Mouse (Mus musculus) monocyte, adult 2 months (primary cell): Measurements from ENCODE around the gene Dlgap3.

Experiments used
- DNase-seq, 2 experiments: peaks; one replicate each; pipeline ENCODE4 v3.0.0; 2022; ENCODE audit warnings: low spot score in 2 of 2, low read depth in 1 of 2

The Dlgap3 gene

GRCm38 (mm10) chr4:127168914-127169345, at the start of gene Dlgap3:
TSS of gene Dlgap3 (plus strand) at chr4:127169204.
- no peak for DNase-seq

- DNase-seq, result no peak
These were observed 45.6 kb upstream of the Dlgap3 start, which contains the start of gene Tmem35b for GRCm38 (mm10) chr4:127123391-127123790. TSS of gene Tmem35b (plus strand) at chr4:127123691.

GRCm38 (mm10) chr4:127124331-127124730, 44.7 kb upstream of the Dlgap3 start:
- DNase-seq, result no peak

DNA sequence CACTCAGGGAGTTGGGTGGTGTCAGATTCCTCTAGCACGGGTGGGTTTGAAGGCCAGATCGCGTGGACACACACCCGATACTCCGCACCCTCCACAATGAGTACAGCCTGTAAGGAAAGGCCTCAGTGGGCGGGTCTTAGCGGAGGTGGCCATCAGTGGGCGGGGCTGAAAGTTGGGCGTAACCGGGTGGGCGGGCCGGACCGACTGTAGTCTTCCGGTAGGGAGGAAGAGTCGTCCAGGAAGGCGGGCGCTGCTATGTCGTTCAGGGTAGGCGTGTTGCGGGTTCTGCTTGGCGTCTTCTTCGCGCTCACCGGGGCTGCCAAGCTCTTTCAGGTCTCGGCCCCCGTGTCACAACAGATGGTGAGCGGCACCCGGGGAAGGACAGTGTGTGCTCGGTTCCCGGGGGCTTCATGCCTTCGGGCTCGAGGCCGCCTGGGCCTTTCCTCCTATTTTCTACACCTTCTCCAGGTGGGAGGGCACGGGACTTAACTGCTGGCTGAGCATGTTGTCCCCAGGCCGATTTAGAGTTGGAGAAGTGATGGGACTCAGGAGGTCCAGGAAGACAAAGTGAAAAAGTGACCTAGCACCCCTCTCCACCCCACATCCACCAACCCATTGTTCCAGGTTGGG, 43.1 kb upstream of the Dlgap3 start:
- DNase-seq, result peak; percentile 34 to 65

DNA sequence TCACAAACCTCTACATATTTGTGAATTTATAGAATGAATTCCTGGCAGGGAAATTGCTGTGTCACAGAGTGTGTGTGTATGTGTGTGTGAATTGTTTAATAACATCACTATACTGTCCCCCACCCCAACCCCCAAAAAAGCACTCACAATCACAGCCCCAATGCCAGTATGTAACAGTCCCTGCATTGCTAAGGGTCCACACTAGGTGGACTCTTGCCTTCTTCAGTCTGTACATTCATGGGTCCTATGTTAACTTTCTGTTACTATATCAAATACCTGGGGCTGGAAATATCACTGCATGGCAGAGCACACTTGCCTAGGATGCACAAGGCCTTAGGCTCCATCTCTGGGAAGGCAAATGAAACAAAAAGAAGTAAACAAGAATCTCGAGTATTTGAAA, 34.3 kb upstream of the Dlgap3 start:
- no peak for DNase-seq

GRCm38 (mm10) chr4:127137591-127137990, 31.4 kb upstream of the Dlgap3 start:
- DNase-seq, result no peak

- DNase-seq, result no peak
These were observed 30.5 kb upstream of the Dlgap3 start for GRCm38 (mm10) chr4:127138486-127138885.

- DNase-seq, result no peak
These were observed 19.0 kb upstream of the Dlgap3 start for GRCm38 (mm10) chr4:127150031-127150430.

DNA sequence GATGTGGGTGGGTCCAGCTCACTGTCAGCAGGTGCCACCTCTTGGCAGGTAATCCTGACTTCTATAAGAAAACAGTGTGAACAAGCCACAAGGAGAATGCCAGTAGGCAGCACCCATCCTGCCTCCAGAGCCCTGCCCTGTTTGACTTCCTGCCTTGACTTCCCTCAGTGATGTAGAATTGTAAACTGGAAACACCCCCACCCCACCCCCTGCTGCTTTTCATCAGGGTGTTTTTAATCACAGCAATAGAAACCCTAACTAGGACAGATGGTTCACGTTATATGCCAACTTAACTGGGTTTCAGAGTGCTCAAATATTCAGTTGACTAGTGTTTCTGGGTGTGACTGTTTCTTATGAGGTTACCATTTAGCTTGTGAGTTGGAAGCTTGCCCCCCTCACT, 15.7 kb upstream of the Dlgap3 start:
- DNase-seq, result no peak

DNA sequence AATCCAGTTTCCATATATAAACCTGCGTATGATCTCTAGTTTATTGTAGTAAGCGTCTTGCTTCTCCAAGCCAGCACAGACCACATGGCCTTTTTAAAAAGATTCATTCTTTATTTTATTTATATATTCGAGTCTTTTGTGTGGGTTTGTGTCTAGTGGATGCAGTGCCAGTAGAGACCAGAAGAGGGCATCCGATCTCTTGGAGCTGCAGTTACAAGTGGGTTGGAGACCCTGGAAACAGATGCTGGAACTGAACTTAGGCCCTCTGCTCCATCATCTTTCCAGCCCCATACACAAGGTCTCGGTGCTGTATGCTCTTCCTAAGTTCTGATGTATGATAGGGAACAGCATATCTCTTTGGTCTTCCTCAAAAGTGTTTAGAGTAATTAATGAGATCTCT, 13.2 kb upstream of the Dlgap3 start:
- no peak for DNase-seq

DNA sequence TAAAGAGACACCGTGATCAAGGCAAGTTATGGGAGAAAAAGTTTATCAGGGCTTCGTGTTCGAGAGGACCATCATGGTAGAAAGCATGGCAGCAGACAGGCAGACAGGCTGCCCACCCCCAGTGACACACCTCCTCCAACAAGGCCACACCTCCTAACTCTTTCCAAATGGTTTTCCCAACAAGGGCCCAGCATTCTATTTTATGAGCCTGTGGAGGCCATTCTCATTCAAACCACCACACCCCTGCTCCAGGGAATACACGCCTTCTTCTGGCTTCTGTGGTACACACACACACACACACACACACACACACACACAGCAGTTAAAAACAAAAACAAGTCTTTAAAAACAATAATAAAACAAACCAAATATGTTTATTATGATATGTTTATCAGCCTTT, 11.3 kb upstream of the Dlgap3 start:
- DNase-seq, result no peak

- no peak for DNase-seq
These were observed 5.1 kb upstream of the Dlgap3 start for GRCm38 (mm10) chr4:127163926-127164325.

GRCm38 (mm10) chr4:127167096-127167495, 1.9 kb upstream of the Dlgap3 start:
- no peak for DNase-seq

GRCm38 (mm10) chr4:127167731-127168130, 1.3 kb upstream of the Dlgap3 start:
- DNase-seq, result no peak

GRCm38 (mm10) chr4:127168211-127168913, 642 bp upstream of the Dlgap3 start:
- DNase-seq, result no peak

DNA sequence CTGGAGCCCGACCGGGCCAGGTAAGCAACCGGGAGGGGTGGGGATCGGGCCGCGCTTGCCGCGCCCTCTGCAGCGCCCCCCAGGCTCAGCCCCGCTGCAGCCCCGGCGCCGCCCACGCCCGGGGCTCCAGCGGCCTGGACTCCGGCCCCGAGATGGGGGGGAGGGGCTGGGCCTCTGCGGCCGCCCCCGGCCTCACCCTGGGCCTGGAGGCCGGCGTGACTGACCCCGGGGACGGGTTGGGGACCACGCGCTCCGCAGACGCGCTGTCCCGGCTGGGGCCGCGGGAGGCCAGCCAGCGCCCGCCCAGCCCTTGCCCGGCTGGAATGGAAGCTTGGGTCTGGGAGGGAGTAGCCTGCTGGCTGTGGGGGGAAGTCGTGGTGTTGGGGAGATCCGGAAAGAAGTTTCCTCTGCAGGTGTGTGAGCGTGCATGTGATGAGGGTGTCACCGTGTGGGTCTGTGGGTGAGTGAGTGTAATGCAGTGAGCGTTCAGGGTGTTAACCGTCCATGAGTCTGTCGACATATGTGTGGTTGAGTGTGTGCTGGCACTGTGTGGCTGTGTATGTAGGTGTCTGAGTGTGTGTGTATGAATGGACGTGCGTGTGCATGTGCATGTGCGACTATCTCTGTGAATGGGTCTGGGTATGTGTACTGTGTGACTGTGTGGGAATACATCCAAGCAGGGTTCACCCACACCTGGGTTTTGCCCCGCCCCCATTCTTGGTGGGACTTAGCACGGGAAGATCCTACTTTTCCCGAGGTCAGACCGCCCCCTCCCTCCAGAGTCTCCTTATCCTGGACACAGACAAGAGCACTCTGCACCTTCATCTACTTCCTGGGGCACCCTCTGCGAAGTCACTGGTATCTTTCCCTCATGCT, 580 bp downstream of the Dlgap3 start:
- no peak for DNase-seq

DNA sequence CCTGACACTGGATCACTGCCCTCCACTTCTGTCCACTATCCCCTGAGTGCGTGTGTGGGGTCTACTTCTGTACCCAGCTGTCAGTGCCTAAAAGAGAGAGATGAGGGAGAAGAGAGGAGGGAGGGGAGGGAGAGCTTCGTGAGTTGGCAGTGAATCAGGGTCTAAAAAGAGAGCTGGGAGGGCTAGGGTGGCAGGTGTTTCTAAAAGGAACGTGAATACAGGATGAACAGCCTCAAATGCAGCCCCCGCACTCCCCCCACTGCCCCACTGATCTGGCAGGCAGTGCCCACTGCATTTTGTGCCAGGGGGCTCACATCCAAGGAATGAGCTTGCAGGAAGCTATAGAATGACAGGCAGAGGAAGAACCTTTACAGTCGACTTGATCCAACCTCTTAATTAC, 1.9 kb downstream of the Dlgap3 start:
- DNase-seq, result no peak

GRCm38 (mm10) chr4:127171341-127171905, 2.4 kb downstream of the Dlgap3 start:
- no peak for DNase-seq

- DNase-seq, result no peak
These were observed 3.1 kb downstream of the Dlgap3 start for GRCm38 (mm10) chr4:127172119-127172518.

- DNase-seq, result no peak
These were observed 3.6 kb downstream of the Dlgap3 start for GRCm38 (mm10) chr4:127172614-127173013.

GRCm38 (mm10) chr4:127173461-127173860, 4.5 kb downstream of the Dlgap3 start:
- DNase-seq, result no peak
